Mouse (Mus musculus) limb, embryonic 12.5 days (tissue): ENCODE results near the gene Top2b. TPM values are rescaled to one million over a fixed set of nuclear protein-coding genes. Genes with fewer than 3 reads are reported as not detected.
A peak's percentile ranks its signal among the peaks of the same experiment; 100 is the strongest.

Source experiments
- ATAC-seq: fragments of 200-750 bp; cut with Nextera tagmentation; 2 replicates; pipeline ENCODE4 v1.8.0; 2017; ENCODE audit warnings: low read depth, moderate TSS enrichment; ENCODE audit not compliant: insufficient number of reproducible peaks, insufficient read depth, low FRiP score, low TSS enrichment
- H3K27ac ChIP-seq: fragments of 300-500 bp; sonication (generic); 2 replicates; pipeline ENCODE4 v1.5.1; 2016; ENCODE audit warnings: mild to moderate bottlenecking, moderate library complexity
- H3K27me3 ChIP-seq: fragments of 300-500 bp; sonication (generic); 2 replicates; pipeline ENCODE4 v1.6.1; 2016; ENCODE audit warnings: mild to moderate bottlenecking, moderate library complexity
- H3K36me3 ChIP-seq: fragments of 300-500 bp; sonication (generic); 2 replicates; pipeline ENCODE4 v1.6.1; 2016; ENCODE audit warnings: mild to moderate bottlenecking, moderate library complexity
- H3K4me1 ChIP-seq: fragments of 300-500 bp; sonication (generic); replicated peaks from 2 replicates; pipeline ENCODE4 v1.6.1; 2016
- H3K4me2 ChIP-seq: fragments of 300-500 bp; sonication (generic); 2 replicates; pipeline ENCODE4 v1.6.1; 2016; ENCODE audit warnings: mild to moderate bottlenecking, moderate library complexity
- H3K4me3 ChIP-seq: fragments of 300-500 bp; sonication (generic); replicated peaks from 2 replicates; pipeline ENCODE4 v1.5.1; 2016; ENCODE audit warnings: mild to moderate bottlenecking
- H3K9ac ChIP-seq: fragments of 300-500 bp; sonication (generic); replicated peaks from 2 replicates; pipeline ENCODE4 v1.6.1; 2016; ENCODE audit warnings: mild to moderate bottlenecking, moderate library complexity
- H3K9me3 ChIP-seq: fragments of 300-500 bp; sonication (generic); 2 replicates; pipeline ENCODE4 v1.6.1; 2016; ENCODE audit warnings: mild to moderate bottlenecking, moderate library complexity
- WGBS: fragments of 180-500 bp; shearing (Covaris S2); methylation state at CpG from one replicate; pipeline ENCODE4 v1.1.7; 2016; 5-methylcytosine and 5-hydroxymethylcytosine counted together
- polyA plus RNA-seq: library from polyadenylated mRNA; unstranded; fragments of >200 nt; fragmentation: Nextera tagmentation; extraction: Ambion mirVana; gene quantifications from 2 replicates; pipeline ENCODE4 v1.2.1, GENCODE M21; 2016

The Top2b gene
- polyA plus RNA-seq, 1 experiment from 2014 or later, result 148 TPM

DNA sequence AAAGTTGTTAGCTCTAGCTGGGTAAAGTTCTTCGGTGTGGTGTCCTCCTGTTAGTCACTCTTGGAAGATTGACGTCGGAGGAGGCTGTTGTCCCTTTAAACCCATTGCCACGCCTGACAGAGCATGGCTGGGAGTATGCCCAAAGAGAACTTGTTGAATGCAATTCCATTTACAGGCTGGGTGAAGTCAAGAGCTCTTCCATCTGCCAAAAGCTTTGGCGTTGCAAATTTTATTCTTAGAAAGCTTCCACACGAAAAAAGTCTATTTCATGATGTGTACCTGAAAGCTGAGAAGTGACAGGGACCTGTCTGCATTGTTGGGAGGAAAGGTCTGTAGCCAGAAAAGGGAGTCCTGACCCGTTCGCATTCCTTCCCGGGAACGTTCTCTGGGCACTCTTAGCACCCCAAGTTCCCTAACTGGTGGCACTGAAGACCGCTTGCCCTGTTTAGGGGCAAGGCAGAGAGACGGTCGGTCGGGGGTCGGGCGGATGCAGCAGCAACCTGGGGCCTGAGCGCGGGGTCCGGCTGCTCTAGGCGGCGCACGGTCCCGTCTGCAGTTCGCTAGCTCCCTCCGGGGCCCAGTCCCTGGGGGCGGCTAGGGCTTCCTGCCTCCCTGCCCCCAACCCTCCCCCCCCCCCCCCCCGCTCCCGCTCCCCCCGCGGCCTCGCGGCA, 683 bp upstream of the Top2b start:
- Histone ChIP-seq H3K4me3 (peak overlapping the region; percentile 93), H3K9ac (peak overlapping the region; percentile 81), H3K36me3 (0 out of 2 replicates have a peak, but pooled peaks cover 3% of the 10 kb centered on the region), H3K27me3 (no peaks in the 10 kb centered on the region), H3K4me1 (peaks cover 14% of the 10 kb centered on the region), H3K9me3 (no peaks in the 10 kb centered on the region), H3K27ac (peak overlapping the region; percentile 98), H3K4me2 (peak overlapping the region; percentile 80)
- peak; percentile 69 for ATAC-seq
- under 1% methylated on average over 27 of the region's 32 CpGs for WGBS

DNA sequence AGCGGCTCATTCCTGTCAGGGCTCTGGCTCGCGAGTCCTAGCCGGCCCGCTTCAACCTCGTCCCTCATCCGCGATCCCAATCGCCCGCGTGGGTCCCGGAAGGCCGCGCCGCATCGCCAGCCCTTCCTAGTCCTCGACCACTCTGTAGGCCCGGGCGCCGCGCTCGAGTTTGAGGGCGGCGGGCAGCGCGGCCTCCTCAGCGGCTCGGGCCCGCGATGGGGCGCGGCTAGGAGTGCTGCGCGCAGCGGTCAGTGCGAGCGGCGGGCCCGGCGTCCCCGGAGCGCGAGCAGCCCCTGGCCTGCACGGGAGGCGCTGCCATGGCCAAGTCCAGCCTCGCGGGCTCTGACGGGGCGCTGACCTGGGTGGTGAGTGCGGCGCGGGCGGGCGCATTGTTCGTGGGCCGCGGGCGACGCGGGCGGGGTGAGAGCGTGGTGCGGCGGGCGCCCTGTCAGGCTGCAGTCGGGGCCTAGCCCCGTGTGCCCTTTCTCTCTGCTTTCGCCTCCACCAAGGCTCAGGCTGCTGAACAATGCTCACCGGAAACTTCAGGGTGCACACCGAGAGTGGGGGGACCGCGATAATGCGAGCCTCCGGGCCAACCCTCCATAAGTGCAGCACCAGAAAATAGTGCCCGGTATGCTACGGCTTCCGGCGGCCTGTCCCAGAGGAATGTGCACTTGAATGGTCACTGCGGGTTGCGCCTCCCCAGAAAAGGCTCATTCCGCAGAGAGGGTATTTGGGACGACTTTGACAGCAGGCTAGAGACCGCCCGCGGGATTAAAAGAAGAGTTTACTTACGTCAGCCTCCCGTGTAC, 589 bp downstream of the Top2b start:
- peaks cover 10% of the 10 kb centered on the region; the same call in 1 of the 2 replicates for H3K36me3 ChIP-seq
- peak; percentile 50 for ATAC-seq
- H3K4me3 ChIP-seq, result peak overlapping the region; percentile 93
- peak overlapping the region; percentile 98 for H3K27ac ChIP-seq
- no peaks in the 10 kb centered on the region for H3K27me3 ChIP-seq
- peaks cover 14% of the 10 kb centered on the region for H3K4me1 ChIP-seq
- H3K4me2 ChIP-seq, result peak overlapping the region; percentile 80
- no peaks in the 10 kb centered on the region for H3K9me3 ChIP-seq
- WGBS, result under 1% methylated on average over 79 of the region's 87 CpGs
- peak overlapping the region; percentile 99 for H3K9ac ChIP-seq

DNA sequence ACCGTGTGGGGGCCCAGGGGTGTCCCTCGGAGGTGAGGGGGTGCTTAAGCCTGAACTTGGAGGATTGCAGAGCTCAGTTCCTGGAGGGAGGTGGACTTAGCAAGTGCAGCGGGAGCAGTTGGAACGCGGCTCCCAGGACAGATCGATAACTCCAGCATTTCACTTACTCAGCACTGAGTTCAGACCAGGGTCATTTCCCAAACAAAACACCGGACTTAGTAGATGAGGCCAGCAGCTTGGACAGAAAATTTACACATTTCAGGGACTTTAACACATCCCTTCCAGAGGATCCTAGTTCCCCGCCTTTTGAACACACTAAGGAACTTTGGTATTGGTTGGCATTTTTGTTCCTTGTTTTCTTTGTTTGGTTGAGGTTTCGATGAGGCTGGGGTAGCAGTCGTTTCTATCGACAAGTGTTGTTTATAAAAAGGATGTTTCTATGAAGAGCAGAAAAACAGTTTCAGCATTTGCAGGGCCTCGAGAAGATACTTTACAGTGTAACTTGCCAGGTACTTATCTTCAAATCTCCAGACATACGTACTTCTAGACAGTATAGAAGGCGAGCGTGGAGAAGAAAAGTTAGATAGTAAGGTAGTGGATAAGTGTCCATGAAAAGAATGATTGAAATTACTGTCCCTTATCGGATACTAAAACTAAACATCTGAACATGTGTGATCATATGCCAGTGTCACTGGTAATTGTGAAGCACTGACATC, 1.4 kb downstream of the Top2b start:
- Histone ChIP-seq H3K27me3 (no peaks in the 10 kb centered on the region), H3K4me2 (peak overlapping the region; percentile 80), H3K27ac (peak overlapping the region; percentile 98), H3K4me3 (peak overlapping the region; percentile 93), H3K36me3 (peaks cover 13% of the 10 kb centered on the region; the same call in 1 of the 2 replicates), H3K9me3 (no peaks in the 10 kb centered on the region), H3K4me1 (peaks cover 14% of the 10 kb centered on the region), H3K9ac (peak overlapping the region; percentile 99)
- WGBS, result 18% methylated on average over 16 of the region's 16 CpGs
- ATAC-seq, result no peak

DNA sequence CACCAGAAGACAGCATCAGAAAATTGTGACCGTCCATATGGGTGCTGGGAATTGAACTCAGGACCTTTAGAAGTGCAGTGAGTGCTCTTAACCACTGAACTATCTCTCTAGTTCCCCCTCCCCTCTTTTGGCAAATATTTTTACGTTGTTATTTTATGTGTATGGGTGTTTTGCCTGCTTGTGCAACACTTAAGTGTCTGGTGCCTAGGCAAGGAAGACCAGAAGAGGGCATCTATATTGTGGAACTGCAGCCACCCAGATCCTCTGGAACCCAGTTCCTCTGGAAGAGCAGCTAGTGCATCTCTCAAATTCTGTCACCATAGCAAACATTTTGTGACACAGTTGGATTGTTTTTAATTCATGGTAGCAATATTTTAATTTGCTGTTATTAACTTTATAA, 2.0 kb downstream of the Top2b start:
- peaks cover 14% of the 10 kb centered on the region for H3K4me1 ChIP-seq
- 58% methylated on average over 2 of the region's 2 CpGs for WGBS
- H3K36me3 ChIP-seq, result peaks cover 13% of the 10 kb centered on the region; the same call in 1 of the 2 replicates
- peak overlapping the region; percentile 80 for H3K4me2 ChIP-seq
- H3K4me3 ChIP-seq, result peak overlapping the region; percentile 93
- H3K9me3 ChIP-seq, result no peaks in the 10 kb centered on the region
- no peaks in the 10 kb centered on the region for H3K27me3 ChIP-seq
- no peak for ATAC-seq
- no peak overlapping the region for H3K27ac ChIP-seq
- peak overlapping the region; percentile 99 for H3K9ac ChIP-seq

DNA sequence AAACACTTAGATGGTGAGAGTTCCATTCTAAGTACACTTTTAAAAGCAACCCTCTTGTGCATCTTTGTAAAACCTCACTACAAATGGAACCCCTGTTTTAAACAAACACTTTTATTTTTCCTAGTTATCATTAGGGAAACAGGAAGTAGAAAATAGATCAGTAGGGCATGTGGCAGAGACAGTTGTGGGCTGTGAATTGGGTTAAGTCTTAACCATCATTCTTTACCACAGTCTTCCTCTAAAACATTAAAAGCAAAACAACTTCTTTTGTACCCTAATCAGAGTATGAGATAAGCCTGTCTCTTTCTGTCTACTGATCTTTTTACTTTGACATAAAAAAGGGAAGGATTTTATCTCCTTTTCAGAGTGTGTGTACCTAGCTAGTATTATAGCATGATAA, 7.8 kb downstream of the Top2b start:
- H3K27ac ChIP-seq, result no peak overlapping the region
- H3K4me3 ChIP-seq, result no peak overlapping the region
- no peaks in the 10 kb centered on the region for H3K27me3 ChIP-seq
- peaks cover 4% of the 10 kb centered on the region for H3K4me1 ChIP-seq
- peaks cover 16% of the 10 kb centered on the region; the same call in 1 of the 2 replicates for H3K36me3 ChIP-seq
- ATAC-seq, result no peak
- H3K9me3 ChIP-seq, result no peaks in the 10 kb centered on the region
- no peak overlapping the region for H3K9ac ChIP-seq
- no peak overlapping the region for H3K4me2 ChIP-seq

DNA sequence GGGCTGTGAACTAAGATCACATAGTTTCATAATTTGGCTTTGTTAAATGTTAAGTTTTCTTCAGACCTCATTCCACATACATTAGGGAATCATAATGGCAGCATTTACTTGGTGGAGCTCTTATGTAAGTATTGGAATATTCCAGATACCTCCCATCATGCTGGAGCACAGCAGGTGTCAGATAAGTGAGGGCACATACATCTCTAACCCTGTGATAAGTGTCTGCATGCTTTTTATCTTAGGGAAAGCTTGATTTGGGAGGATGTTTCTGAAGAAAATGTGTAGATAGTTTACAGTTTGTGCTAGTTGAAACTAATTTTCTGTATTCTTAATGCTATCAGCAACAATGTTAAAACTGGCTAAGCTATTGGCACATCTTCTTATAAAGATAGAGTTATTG, 8.2 kb downstream of the Top2b start:
- H3K4me3 ChIP-seq, result no peak overlapping the region
- peaks cover 9% of the 10 kb centered on the region for H3K4me1 ChIP-seq
- peaks cover 16% of the 10 kb centered on the region; the same call in 1 of the 2 replicates for H3K36me3 ChIP-seq
- H3K27me3 ChIP-seq, result no peaks in the 10 kb centered on the region
- no peak for ATAC-seq
- H3K27ac ChIP-seq, result no peak overlapping the region
- H3K9me3 ChIP-seq, result no peaks in the 10 kb centered on the region
- H3K9ac ChIP-seq, result no peak overlapping the region
- no peak overlapping the region for H3K4me2 ChIP-seq

DNA sequence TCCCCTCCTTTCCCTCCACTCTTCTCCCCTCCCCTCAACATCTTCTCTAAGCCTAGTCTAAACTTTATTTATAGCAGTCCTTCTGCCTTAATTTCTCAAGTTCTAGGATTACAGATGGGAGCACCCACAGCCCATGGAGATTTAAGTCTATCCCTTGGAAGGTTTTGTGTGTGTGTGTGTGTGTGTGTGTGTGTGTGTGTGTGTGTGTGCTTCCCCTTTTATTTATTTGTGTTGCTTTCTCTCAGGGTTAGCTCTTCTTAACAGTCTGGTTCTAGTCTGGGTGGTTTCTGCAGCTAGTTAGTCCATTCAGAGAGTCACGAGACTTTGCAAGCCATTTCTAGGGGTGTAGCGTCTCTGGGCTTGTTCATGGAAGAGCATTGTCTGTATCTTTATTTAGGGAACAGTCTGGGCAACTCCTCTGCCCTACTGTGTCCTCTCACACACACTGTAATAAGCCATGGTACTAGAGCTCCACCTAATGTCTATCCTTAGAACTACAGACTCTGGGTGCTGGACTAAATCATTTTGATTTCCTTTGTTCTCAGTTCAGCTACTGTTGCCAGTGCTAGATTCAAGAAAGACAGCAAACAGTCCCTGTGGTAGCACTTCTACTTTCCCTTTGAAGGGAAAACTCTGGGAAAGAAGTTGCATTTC, 15.1 kb downstream of the Top2b start:
- Histone ChIP-seq H3K9me3 (no peaks in the 10 kb centered on the region), H3K27me3 (no peaks in the 10 kb centered on the region), H3K4me2 (no peak overlapping the region), H3K4me3 (no peak overlapping the region), H3K9ac (no peak overlapping the region; the same call in 1 of the 2 replicates), H3K36me3 (0 out of 2 replicates have a peak, but pooled peaks cover 6% of the 10 kb centered on the region), H3K4me1 (peaks cover 13% of the 10 kb centered on the region), H3K27ac (0 out of 2 replicates have a peak overlapping the region, but pooled peaks have one; percentile 32)
- WGBS, result 23% methylated on average over 2 of the region's 2 CpGs
- ATAC-seq, result peak; percentile 81; the same call in 1 of the 2 replicates

DNA sequence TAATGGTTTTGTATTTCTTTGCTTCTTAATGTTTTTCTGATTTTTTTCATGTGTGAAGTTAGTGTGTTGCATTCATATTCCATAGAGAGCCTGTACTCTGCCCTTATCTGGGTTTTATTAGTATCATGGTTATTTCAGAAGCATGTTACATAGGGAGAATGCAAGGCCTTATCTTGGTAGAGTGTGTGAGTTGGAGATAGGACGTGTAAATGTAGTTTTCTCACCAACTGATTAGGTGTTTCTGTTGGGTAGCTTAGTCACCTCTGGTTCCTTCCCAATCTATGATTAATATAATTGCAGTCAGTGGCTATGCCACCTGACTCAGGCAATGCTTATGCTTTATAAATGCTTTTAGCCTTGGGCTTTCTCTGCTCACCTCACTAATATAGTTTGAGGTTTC, 19.8 kb downstream of the Top2b start:
- Histone ChIP-seq H3K4me2 (no peak overlapping the region), H3K4me1 (peaks cover 3% of the 10 kb centered on the region; the same call in 1 of the 2 replicates), H3K27me3 (no peaks in the 10 kb centered on the region), H3K9ac (no peak overlapping the region), H3K36me3 (peaks cover 14% of the 10 kb centered on the region; the same call in 1 of the 2 replicates), H3K4me3 (no peak overlapping the region), H3K27ac (no peak overlapping the region), H3K9me3 (no peaks in the 10 kb centered on the region)
- 83% methylated on average over 1 of the region's 1 CpGs for WGBS
- no peak for ATAC-seq

DNA sequence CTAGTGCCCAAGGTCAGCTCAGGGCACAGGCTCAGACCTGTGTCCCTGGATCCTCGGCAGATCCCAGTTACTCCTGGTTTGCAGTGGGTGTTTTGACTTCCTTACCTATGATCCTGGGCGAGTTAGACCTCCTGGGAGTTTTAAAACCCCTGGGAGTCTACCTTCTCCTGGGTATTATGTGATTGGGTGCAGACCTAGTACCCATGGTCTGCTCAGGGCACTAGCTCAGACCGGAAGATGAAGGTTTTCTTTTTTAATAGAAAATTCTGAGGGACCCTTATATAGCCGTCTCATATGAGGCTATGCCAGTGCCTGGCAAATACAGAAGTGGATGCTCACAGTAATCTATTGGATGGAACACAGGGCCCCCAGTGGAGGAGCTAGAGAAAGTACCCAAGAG, 40.2 kb downstream of the Top2b start:
- Histone ChIP-seq H3K4me2 (no peak overlapping the region), H3K4me1 (no peaks in the 10 kb centered on the region), H3K4me3 (no peak overlapping the region), H3K36me3 (peaks cover 67% of the 10 kb centered on the region), H3K27me3 (no peaks in the 10 kb centered on the region), H3K9me3 (no peaks in the 10 kb centered on the region), H3K9ac (no peak overlapping the region), H3K27ac (no peak overlapping the region)
- WGBS, result 92% methylated on average over 4 of the region's 4 CpGs
- ATAC-seq, result no peak

DNA sequence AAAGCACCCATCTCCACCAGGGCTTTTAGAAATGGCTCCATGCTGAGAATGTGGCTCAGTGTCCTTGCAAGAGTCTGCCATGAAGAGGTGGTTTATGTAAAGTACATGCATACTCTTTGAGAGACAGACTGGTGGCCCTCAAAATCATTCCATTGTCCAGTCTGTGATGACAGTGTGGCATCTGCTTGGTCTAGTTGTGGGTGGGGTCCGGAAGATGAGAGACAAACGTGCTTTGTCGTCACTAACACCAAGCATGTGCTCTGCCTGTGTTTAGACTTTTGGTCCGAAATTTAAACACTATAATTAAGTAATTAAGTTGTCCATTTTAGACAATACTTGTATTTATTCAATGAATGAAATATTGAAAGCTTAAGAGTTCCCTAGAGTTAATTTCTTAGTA, 49.2 kb downstream of the Top2b start:
- no peaks in the 10 kb centered on the region for H3K9me3 ChIP-seq
- no peak overlapping the region for H3K4me2 ChIP-seq
- peaks cover 54% of the 10 kb centered on the region for H3K36me3 ChIP-seq
- 87% methylated on average over 4 of the region's 4 CpGs for WGBS
- H3K9ac ChIP-seq, result no peak overlapping the region
- no peaks in the 10 kb centered on the region for H3K27me3 ChIP-seq
- H3K4me3 ChIP-seq, result no peak overlapping the region
- no peak overlapping the region for H3K27ac ChIP-seq
- no peak for ATAC-seq
- no peaks in the 10 kb centered on the region for H3K4me1 ChIP-seq
